Mouse (Mus musculus): ENCODE data around the gene Nptxr.

Gene Nptxr

GRCm38 (mm10) chr15:79803533-79804351, 824 bp downstream of the Nptxr start:
- no peak for TF ChIP-seq GATA4 (IDR thresholded peaks at IDR 0.05; ENCODE audit: insufficient replicate concordance, low read length)

GRCm38 (mm10) chr15:79802304-79802703, 2.3 kb downstream of the Nptxr start:
- TF ChIP-seq GATA4 (IDR thresholded peaks at IDR 0.05; ENCODE audit: insufficient replicate concordance, low read length) = no peak

GRCm38 (mm10) chr15:79801646-79802045, 2.9 kb downstream of the Nptxr start:
- TF ChIP-seq GATA4 (IDR thresholded peaks at IDR 0.05; ENCODE audit: insufficient replicate concordance, low read length) = no peak

- TF ChIP-seq GATA4 (IDR thresholded peaks at IDR 0.05; ENCODE audit: insufficient replicate concordance, low read length) = no peak
Observed at GRCm38 (mm10) chr15:79800701-79801100, 3.9 kb downstream of the Nptxr start.

GRCm38 (mm10) chr15:79798591-79798990, 6.0 kb downstream of the Nptxr start:
- TF ChIP-seq GATA4 (IDR thresholded peaks at IDR 0.05; ENCODE audit: insufficient replicate concordance, low read length) = no peak

GRCm38 (mm10) chr15:79797680-79798079, 6.9 kb downstream of the Nptxr start:
- no peak for TF ChIP-seq GATA4 (IDR thresholded peaks at IDR 0.05; ENCODE audit: insufficient replicate concordance, low read length)

GRCm38 (mm10) chr15:79797096-79797495, 7.5 kb downstream of the Nptxr start:
- no peak for TF ChIP-seq GATA4 (IDR thresholded peaks at IDR 0.05; ENCODE audit: insufficient replicate concordance, low read length)

GRCm38 (mm10) chr15:79796256-79796655, 8.3 kb downstream of the Nptxr start:
- TF ChIP-seq GATA4 (IDR thresholded peaks at IDR 0.05; ENCODE audit: insufficient replicate concordance, low read length) = no peak

- no peak for TF ChIP-seq GATA4 (IDR thresholded peaks at IDR 0.05; ENCODE audit: insufficient replicate concordance, low read length)
Observed at GRCm38 (mm10) chr15:79794173-79794572, 10.4 kb downstream of the Nptxr start.

- no peak for TF ChIP-seq GATA4 (IDR thresholded peaks at IDR 0.05; ENCODE audit: insufficient replicate concordance, low read length)
Observed at GRCm38 (mm10) chr15:79793076-79793475, 11.5 kb downstream of the Nptxr start.

- no peak for TF ChIP-seq GATA4 (IDR thresholded peaks at IDR 0.05; ENCODE audit: insufficient replicate concordance, low read length)
Observed at GRCm38 (mm10) chr15:79792455-79792854, 12.1 kb downstream of the Nptxr start.

- no peak for TF ChIP-seq GATA4 (IDR thresholded peaks at IDR 0.05; ENCODE audit: insufficient replicate concordance, low read length)
Observed at GRCm38 (mm10) chr15:79791502-79791901, 13.1 kb downstream of the Nptxr start.

GRCm38 (mm10) chr15:79790905-79791304, 13.7 kb downstream of the Nptxr start:
- TF ChIP-seq GATA4 (IDR thresholded peaks at IDR 0.05; ENCODE audit: insufficient replicate concordance, low read length) = no peak

- TF ChIP-seq GATA4 (IDR thresholded peaks at IDR 0.05; ENCODE audit: insufficient replicate concordance, low read length) = no peak
Observed at GRCm38 (mm10) chr15:79790111-79790510, 14.5 kb downstream of the Nptxr start.

- TF ChIP-seq GATA4 (IDR thresholded peaks at IDR 0.05; ENCODE audit: insufficient replicate concordance, low read length) = no peak
Observed at GRCm38 (mm10) chr15:79787815-79788214, 16.8 kb downstream of the Nptxr start.

- no peak for TF ChIP-seq GATA4 (IDR thresholded peaks at IDR 0.05; ENCODE audit: insufficient replicate concordance, low read length)
Observed at GRCm38 (mm10) chr15:79785056-79785455, 19.5 kb downstream of the Nptxr start.

GRCm38 (mm10) chr15:79777749-79778148, 26.8 kb downstream of the Nptxr start, which contains the start of gene Dnal4:
TSS of gene Dnal4 (minus strand) at chr15:79777849.
- TF ChIP-seq GATA4 (IDR thresholded peaks at IDR 0.05; ENCODE audit: insufficient replicate concordance, low read length) = no peak
